Mouse (Mus musculus) intestine, embryonic 14.5 days (tissue): ENCODE measurements around the gene Rabl6. TPM values are rescaled to one million over a fixed set of nuclear protein-coding genes. Genes with fewer than 3 reads are reported as not detected.

Experiments
- ATAC-seq: fragments of 200-750 bp; cut with Nextera tagmentation; replicated peaks from 2 replicates; pipeline ENCODE4 v1.8.0; 2017; ENCODE audit warnings: low read depth, moderate number of reproducible peaks, moderate TSS enrichment, moderate library complexity; ENCODE audit not compliant: low FRiP score, low TSS enrichment
- DNase-seq: peaks from one replicate; pipeline ENCODE4 v3.0.0-alpha.2; 2018; ENCODE audit warnings: low spot score
- H3K27ac ChIP-seq: fragments of 300-500 bp; sonication (generic); 2 replicates; pipeline ENCODE4 v1.5.1; 2014; ENCODE audit warnings: low read depth, mild to moderate bottlenecking, control low read depth
- H3K27me3 ChIP-seq: fragments of 300-500 bp; sonication (generic); replicated peaks from 2 replicates; pipeline ENCODE4 v1.6.1; 2014; ENCODE audit warnings: low read length, control low read depth; ENCODE audit not compliant: control insufficient read depth, insufficient read depth
- H3K36me3 ChIP-seq: fragments of 300-500 bp; sonication (generic); 2 replicates; pipeline ENCODE4 v1.6.1; 2014; ENCODE audit warnings: low read length, control low read depth; ENCODE audit not compliant: control insufficient read depth, insufficient read depth
- H3K4me1 ChIP-seq: fragments of 300-500 bp; sonication (generic); replicated peaks from 2 replicates; pipeline ENCODE4 v1.6.1; 2014; ENCODE audit warnings: low read length, control low read depth, mixed read lengths; ENCODE audit not compliant: control insufficient read depth, insufficient read depth
- H3K4me2 ChIP-seq: fragments of 300-500 bp; sonication (generic); 2 replicates; pipeline ENCODE4 v1.6.1; 2014; ENCODE audit warnings: low read length
- H3K4me3 ChIP-seq: fragments of 300-500 bp; sonication (generic); 2 replicates; pipeline ENCODE4 v1.5.1; 2014; ENCODE audit warnings: low read depth, low read length, control low read depth, mixed read lengths
- H3K9ac ChIP-seq: fragments of 300-500 bp; sonication (generic); 2 replicates; pipeline ENCODE4 v1.6.1; 2014; ENCODE audit warnings: mild to moderate bottlenecking, low read length
- H3K9me3 ChIP-seq: fragments of 300-500 bp; sonication (generic); 2 replicates; pipeline ENCODE4 v1.6.1; 2016; ENCODE audit warnings: low read length, control low read depth; ENCODE audit not compliant: control insufficient read depth
- WGBS: fragments of 180-500 bp; shearing (Covaris S2); extraction: QIAGEN DNeasy Blood & Tissue Kit; methylation state at CpG from one replicate; pipeline ENCODE4 v1.1.7; 2014; 5-methylcytosine and 5-hydroxymethylcytosine counted together
- polyA plus RNA-seq: library from polyadenylated mRNA; unstranded; fragments of >200 nt; fragmentation: Nextera tagmentation; extraction: Ambion mirVana; gene quantifications from 2 replicates; pipeline ENCODE4 v1.2.1, GENCODE M21; 2014

Rabl6 gene
- polyA plus RNA-seq, 1 experiment from 2014 or later: 65.6 TPM

- Histone ChIP-seq H3K9ac (no peak overlapping the region), H3K27me3 (no peaks in the 10 kb centered on the region), H3K36me3 (peaks cover 84% of the 10 kb centered on the region), H3K9me3 (no peaks in the 10 kb centered on the region), H3K4me3 (no peak overlapping the region), H3K4me1 (peaks cover 7% of the 10 kb centered on the region), H3K4me2 (no peak overlapping the region), H3K27ac (no peak overlapping the region)
- 94% methylated on average over 8 of the region's 8 CpGs for WGBS
- no peak for DNase-seq
- ATAC-seq: no peak
These were observed 21.0 kb downstream of the Rabl6 start for GRCm38 (mm10) chr2:25587290-25587689.

DNA sequence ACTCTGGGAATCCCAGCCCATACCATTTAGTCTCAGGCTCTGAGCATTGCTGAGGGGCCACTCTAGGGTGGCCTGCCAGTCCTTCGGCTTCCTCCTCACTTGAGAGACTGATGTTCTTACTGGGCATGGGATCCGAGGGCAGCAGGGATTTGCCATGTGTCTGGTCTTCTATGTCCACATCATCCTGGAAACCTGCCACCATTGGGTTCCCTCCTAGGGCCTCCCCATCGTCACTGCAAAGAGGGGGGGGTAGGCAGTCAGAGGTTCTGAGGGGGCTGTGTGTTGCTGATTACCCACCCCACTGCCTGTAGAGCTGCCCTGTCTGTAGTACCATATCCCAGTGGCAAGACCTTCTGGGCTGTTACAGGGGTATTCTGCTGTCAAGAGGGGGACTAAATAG lies 22.7 kb downstream of the Rabl6 start:
- H3K27ac ChIP-seq: no peak overlapping the region
- no peak overlapping the region for H3K4me2 ChIP-seq
- peaks cover 4% of the 10 kb centered on the region for H3K27me3 ChIP-seq
- no peak overlapping the region for H3K4me3 ChIP-seq
- H3K4me1 ChIP-seq: peaks cover 20% of the 10 kb centered on the region
- ATAC-seq (no peak), DNase-seq (no peak)
- no peak overlapping the region for H3K9ac ChIP-seq
- no peaks in the 10 kb centered on the region for H3K9me3 ChIP-seq
- H3K36me3 ChIP-seq: peaks cover 67% of the 10 kb centered on the region
- 83% methylated on average over 3 of the region's 3 CpGs for WGBS

DNA sequence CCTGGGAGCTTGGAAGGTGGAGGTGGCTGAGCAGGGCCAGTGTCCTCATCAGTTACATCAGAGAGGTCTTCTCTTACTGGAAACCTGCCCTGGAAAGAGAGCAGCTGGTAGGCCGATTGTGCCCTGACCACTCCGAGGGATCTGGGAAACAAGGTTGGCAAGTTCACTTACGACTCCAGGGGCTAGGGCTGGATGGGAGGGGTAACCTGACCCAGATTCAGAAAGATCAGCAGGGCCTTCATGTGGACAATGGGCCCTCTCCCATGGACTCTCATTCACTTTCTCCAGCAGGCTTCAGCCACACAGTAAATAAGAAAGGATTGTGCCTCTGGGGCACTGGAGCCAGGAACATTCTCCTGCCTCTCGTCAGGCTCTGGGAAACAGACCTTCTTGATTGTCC lies 23.5 kb downstream of the Rabl6 start:
- H3K9me3 ChIP-seq: no peaks in the 10 kb centered on the region
- ATAC-seq: no peak

DNA sequence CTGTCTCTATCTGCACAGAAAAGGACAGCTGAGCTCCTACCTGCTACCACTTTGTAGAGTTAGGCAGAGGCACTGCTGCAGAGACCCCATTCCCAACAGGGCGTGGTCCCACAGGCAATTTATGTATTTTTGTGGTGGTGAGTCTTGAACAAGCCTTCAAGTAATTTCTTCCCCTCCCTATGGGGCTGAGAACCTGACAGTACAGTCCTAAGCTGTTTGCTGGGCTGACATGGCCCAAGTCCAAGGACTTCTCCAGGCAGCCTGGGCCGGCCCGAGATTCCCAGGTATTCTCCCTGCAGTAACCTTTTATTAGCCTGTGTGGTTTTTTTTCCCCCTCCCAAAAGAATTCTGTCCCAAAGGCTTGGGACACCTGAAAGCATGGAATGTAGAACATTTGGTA lies 24.2 kb downstream of the Rabl6 start:
- Histone ChIP-seq H3K4me3 (no peak overlapping the region), H3K36me3 (peaks cover 53% of the 10 kb centered on the region), H3K9ac (no peak overlapping the region), H3K4me1 (peaks cover 32% of the 10 kb centered on the region), H3K27ac (no peak overlapping the region), H3K4me2 (no peak overlapping the region), H3K27me3 (peaks cover 19% of the 10 kb centered on the region), H3K9me3 (no peaks in the 10 kb centered on the region)
- ATAC-seq (no peak), DNase-seq (no peak)
- WGBS: 82% methylated on average over 3 of the region's 3 CpGs

More for the DNA sequence above, 23.5 kb downstream of the Rabl6 start:
- Histone ChIP-seq H3K9ac (no peak overlapping the region), H3K4me3 (no peak overlapping the region), H3K27me3 (peaks cover 12% of the 10 kb centered on the region), H3K4me1 (peaks cover 26% of the 10 kb centered on the region), H3K27ac (no peak overlapping the region), H3K36me3 (peaks cover 59% of the 10 kb centered on the region), H3K4me2 (no peak overlapping the region)
- DNase-seq: no peak
- WGBS: 84% methylated on average over 4 of the region's 4 CpGs

DNA sequence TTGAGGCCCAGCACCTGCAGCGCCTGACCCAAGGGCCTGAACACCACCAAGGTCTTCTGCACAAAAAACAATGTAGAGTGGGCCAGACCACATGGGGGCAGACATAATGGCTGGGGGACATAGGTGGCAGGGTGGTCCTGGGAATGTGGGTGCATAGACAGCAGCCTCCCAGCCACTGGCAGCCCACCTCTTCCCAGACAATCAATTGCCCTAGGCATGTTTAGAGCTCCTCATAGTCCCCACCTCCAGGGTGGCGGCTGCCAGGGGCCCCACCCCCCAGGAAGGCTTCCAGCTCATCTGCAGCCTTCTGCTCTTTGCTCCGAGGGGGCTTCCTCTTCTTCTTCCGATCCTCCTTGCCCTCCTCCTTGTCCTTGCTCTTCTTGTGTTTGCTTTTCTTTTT lies 24.8 kb downstream of the Rabl6 start:
- no peak for ATAC-seq
- H3K36me3 ChIP-seq: peaks cover 51% of the 10 kb centered on the region

GRCm38 (mm10) chr2:25583120-25583481 lies 25.2 kb downstream of the Rabl6 start:
- H3K27me3 ChIP-seq: peaks cover 29% of the 10 kb centered on the region
- H3K4me2 ChIP-seq: no peak overlapping the region
- no peak overlapping the region for H3K27ac ChIP-seq
- no peak overlapping the region for H3K9ac ChIP-seq
- ATAC-seq: no peak
- no peaks in the 10 kb centered on the region for H3K9me3 ChIP-seq
- peaks cover 46% of the 10 kb centered on the region for H3K36me3 ChIP-seq
- peaks cover 34% of the 10 kb centered on the region for H3K4me1 ChIP-seq
- WGBS: 73% methylated on average over 6 of the region's 6 CpGs
- DNase-seq: no peak
- H3K4me3 ChIP-seq: no peak overlapping the region

More for the DNA sequence above, 24.8 kb downstream of the Rabl6 start:
- Histone ChIP-seq H3K4me1 (peaks cover 32% of the 10 kb centered on the region), H3K4me3 (no peak overlapping the region), H3K9ac (no peak overlapping the region), H3K4me2 (no peak overlapping the region), H3K9me3 (no peaks in the 10 kb centered on the region), H3K27ac (no peak overlapping the region), H3K27me3 (peaks cover 24% of the 10 kb centered on the region)
- DNase-seq: no peak
- 67% methylated on average over 4 of the region's 4 CpGs for WGBS

GRCm38 (mm10) chr2:25582466-25583119 lies 25.7 kb downstream of the Rabl6 start:
- ATAC-seq: peak; percentile 9; the same call in 1 of the 2 replicates

GRCm38 (mm10) chr2:25581901-25582301 lies 26.4 kb downstream of the Rabl6 start:
- peaks cover 41% of the 10 kb centered on the region for H3K27me3 ChIP-seq
- ATAC-seq: no peak

More at GRCm38 (mm10) chr2:25582466-25583119, 25.7 kb downstream of the Rabl6 start:
- Histone ChIP-seq H3K4me3 (no peak overlapping the region), H3K27me3 (peaks cover 34% of the 10 kb centered on the region), H3K9me3 (no peaks in the 10 kb centered on the region), H3K36me3 (peaks cover 43% of the 10 kb centered on the region), H3K27ac (no peak overlapping the region), H3K9ac (no peak overlapping the region), H3K4me1 (peaks cover 39% of the 10 kb centered on the region), H3K4me2 (no peak overlapping the region)
- no peak for DNase-seq
- 43% methylated on average over 12 of the region's 12 CpGs for WGBS

DNA sequence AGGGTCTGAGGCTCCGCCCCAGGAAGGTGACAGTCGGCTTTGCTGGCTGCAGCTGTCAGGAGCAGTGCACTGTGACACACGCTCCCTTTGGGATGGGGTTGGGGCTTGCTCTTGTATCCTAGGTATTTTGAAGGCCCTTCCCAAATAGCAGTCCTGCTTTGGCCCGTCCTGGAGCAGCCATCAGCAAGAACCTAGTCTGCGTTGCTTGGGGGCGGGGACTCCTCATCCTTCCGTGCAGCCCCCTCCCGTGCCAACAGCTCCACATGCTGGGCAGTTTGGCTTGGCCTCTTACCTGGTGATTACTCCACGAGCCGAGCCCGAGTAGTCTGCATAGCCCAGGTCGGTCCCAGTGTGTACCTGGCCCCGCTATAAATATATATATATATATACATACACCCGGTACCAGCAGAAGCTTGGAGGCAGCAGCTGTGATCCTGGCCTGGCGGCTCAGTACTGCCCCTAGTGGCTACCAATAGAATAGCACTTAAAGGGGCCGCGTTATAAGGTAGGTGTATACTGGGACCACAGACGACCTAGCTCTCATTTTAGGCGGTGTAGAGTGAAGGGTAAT lies 26.9 kb downstream of the Rabl6 start, which contains the start of gene Ajm1:
Gene Ajm1, minus strand, starts transcription at position 464 of the 571 bp plus-strand sequence.
- H3K4me1 ChIP-seq: peaks cover 44% of the 10 kb centered on the region
- peaks cover 46% of the 10 kb centered on the region for H3K27me3 ChIP-seq
- no peak within 1 kb of the TSS for H3K9ac ChIP-seq

More at GRCm38 (mm10) chr2:25581901-25582301, 26.4 kb downstream of the Rabl6 start:
- no peak overlapping the region for H3K27ac ChIP-seq
- peaks cover 36% of the 10 kb centered on the region for H3K36me3 ChIP-seq
- no peaks in the 10 kb centered on the region for H3K9me3 ChIP-seq
- H3K4me3 ChIP-seq: no peak overlapping the region
- no peak overlapping the region for H3K9ac ChIP-seq
- 28% methylated on average over 6 of the region's 6 CpGs for WGBS
- DNase-seq: no peak
- H3K4me1 ChIP-seq: peaks cover 44% of the 10 kb centered on the region
- peak overlapping the region; percentile 56 for H3K4me2 ChIP-seq

More for the DNA sequence above, 26.9 kb downstream of the Rabl6 start, which contains the start of gene Ajm1:
- 5% methylated on average over 19 of the region's 19 CpGs for WGBS
- Histone ChIP-seq H3K9me3 (no peaks in the 10 kb centered on the region), H3K4me2 (peak within 1 kb of the TSS; percentile 56), H3K27ac (no peak within 1 kb of the TSS), H3K4me3 (peak within 1 kb of the TSS; percentile 31), H3K36me3 (peaks cover 31% of the 10 kb centered on the region)
- ATAC-seq (peak; percentile 59), DNase-seq (peak; percentile 76)
